Mouse (Mus musculus): ENCODE data around the gene Rbpj. TPM values are rescaled to one million over a fixed set of nuclear protein-coding genes. Genes with fewer than 3 reads are reported as not detected.
A peak's percentile ranks its signal among the peaks of the same experiment; 100 is the strongest.

The Rbpj gene
- polyA plus RNA-seq, 1 experiment from 2014 or later: 48.7 TPM

DNA sequence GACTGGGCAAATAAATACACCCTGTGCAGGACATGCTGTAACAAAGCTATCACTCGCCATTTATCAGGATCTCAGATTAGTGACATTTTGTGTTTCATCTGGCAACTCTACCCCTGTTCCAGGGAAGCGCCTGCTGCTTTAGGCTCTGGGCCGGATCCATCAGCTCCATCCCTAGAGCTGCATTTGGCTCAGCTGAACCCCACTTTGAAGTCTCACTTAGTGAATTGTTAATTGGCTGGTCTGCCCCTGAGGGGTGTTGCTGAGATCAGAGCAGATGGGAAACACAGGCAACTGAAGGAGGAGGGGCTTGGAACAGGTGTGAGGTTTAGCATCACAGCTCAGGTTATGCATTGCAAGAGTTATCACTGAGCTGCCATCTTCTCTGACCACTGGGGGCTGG is 225.6 kb downstream of the Rbpj start:
- Histone ChIP-seq H3K9ac (no peak overlapping the region), H3K36me3 (ENCODE audit: poor library complexity, severe bottlenecking) (no peaks in the 10 kb centered on the region), H3K4me1 (0 out of 2 replicates have a peak, but pooled peaks cover 4% of the 10 kb centered on the region), H3K27me3 (no peaks in the 10 kb centered on the region), H3K9me3 (replicated peaks) (no peaks in the 10 kb centered on the region), H3K4me2 (no peak overlapping the region), H3K4me3 (no peak overlapping the region), H3K27ac (no peak overlapping the region)
- peak; percentile 50; the same call in 1 of the 2 replicates for ATAC-seq
- WGBS: 60% methylated on average over 3 of the region's 3 CpGs

GRCm38 (mm10) chr5:53692100-53692499 is 226.1 kb downstream of the Rbpj start:
- Histone ChIP-seq H3K36me3 (ENCODE audit: poor library complexity, severe bottlenecking) (no peaks in the 10 kb centered on the region), H3K4me3 (no peak overlapping the region), H3K27me3 (no peaks in the 10 kb centered on the region), H3K27ac (no peak overlapping the region), H3K4me2 (no peak overlapping the region), H3K9me3 (replicated peaks) (no peaks in the 10 kb centered on the region), H3K9ac (no peak overlapping the region), H3K4me1 (0 out of 2 replicates have a peak, but pooled peaks cover 4% of the 10 kb centered on the region)
- 88% methylated on average over 8 of the region's 8 CpGs for WGBS
- ATAC-seq: no peak

DNA sequence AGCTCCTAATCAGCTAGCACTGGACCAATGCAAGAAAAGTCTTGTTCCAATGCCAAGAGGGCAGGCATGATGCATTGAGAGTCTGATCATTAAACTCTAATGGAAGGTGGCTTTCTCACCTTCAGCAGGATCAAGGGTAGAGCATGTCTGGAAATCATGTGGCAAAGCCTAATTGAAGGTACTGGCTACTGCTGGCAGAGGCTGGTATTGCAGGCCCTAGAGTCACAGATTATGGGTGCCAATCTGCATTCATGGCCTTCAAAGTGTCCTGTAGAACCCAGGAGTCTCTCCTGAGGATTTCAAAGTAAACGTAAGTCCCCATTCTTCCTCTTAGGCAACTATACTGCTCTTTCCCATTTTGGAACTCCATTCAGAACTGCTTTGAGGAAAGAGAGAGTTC is 226.7 kb downstream of the Rbpj start:
- Histone ChIP-seq H3K4me2 (no peak overlapping the region), H3K36me3 (ENCODE audit: poor library complexity, severe bottlenecking) (no peaks in the 10 kb centered on the region), H3K27ac (no peak overlapping the region), H3K4me1 (0 out of 2 replicates have a peak, but pooled peaks cover 4% of the 10 kb centered on the region), H3K9ac (no peak overlapping the region), H3K27me3 (no peaks in the 10 kb centered on the region), H3K4me3 (no peak overlapping the region), H3K9me3 (replicated peaks) (no peaks in the 10 kb centered on the region)
- ATAC-seq: no peak
- WGBS: 100% methylated on average over 1 of the region's 1 CpGs

DNA sequence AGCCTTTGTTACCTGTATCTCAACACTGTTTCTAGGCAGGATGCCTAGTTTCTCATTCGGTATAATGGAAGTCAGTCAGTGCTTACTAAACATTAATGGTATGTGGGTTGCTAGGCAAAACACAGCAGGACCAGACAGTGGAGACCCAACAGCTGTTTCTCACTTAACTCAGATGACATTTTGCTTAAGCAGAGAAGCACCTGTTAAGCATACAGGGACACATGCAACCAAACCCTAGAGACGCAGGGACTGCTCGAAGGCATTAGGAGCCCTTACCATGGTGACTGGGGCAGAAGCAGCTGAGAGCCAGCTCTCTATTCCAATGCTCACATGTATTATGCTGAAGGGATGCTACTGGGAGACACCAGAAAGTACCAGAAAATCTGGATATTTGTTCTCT is 230.7 kb downstream of the Rbpj start:
- Histone ChIP-seq H3K4me3 (no peak overlapping the region), H3K36me3 (ENCODE audit: poor library complexity, severe bottlenecking) (no peaks in the 10 kb centered on the region), H3K27me3 (no peaks in the 10 kb centered on the region), H3K4me1 (no peaks in the 10 kb centered on the region), H3K9me3 (replicated peaks) (no peaks in the 10 kb centered on the region), H3K4me2 (no peak overlapping the region), H3K27ac (no peak overlapping the region), H3K9ac (no peak overlapping the region)
- 85% methylated on average over 3 of the region's 3 CpGs for WGBS
- no peak for ATAC-seq

DNA sequence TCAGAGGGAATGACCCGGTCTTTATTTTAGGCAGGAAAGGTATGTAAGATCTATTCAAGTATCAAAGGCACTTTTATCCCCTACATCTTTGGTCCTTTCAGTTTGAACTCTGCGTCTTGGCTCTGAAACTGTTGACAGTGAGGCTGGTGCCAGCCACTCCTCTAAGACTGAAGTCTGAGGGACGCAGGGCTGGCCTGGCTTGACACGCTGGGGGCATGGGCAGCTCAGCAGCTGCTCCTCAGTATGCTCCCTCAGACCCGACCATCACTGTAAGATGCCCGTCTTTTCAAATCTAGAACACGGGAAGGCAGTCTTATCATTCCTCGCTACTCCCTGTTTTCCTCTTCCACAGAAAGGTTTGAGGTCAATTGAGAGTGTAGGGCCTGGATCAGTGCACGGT is 231.8 kb downstream of the Rbpj start:
- no peaks in the 10 kb centered on the region for H3K9me3 ChIP-seq (replicated peaks)
- no peak overlapping the region for H3K9ac ChIP-seq
- no peak for ATAC-seq
- 79% methylated on average over 9 of the region's 9 CpGs for WGBS
- H3K27me3 ChIP-seq: no peaks in the 10 kb centered on the region
- H3K36me3 ChIP-seq (ENCODE audit: poor library complexity, severe bottlenecking): no peaks in the 10 kb centered on the region
- no peak overlapping the region for H3K27ac ChIP-seq
- H3K4me2 ChIP-seq: no peak overlapping the region
- H3K4me3 ChIP-seq: no peak overlapping the region
- no peaks in the 10 kb centered on the region for H3K4me1 ChIP-seq

DNA sequence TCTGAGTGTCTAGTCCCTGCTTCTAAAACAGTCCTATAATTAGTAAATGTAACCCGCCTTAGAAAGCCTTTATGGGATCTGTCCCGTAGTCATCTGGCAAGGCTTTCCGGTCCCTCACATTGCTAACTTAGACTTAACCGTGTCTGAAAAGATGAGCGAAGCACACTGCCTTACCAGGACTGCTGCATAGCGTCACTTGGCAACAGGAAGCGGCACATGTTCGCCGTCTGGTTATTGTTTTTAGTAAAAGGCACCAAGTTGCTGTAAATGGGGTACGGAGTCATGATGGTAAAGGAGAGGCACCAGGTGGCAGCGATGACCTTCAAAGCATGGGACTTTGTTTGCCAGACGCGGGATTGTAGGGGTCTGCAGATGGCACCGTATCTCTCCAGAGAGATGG is 236.7 kb downstream of the Rbpj start:
- ATAC-seq: no peak
- no peak overlapping the region for H3K27ac ChIP-seq
- WGBS: 89% methylated on average over 14 of the region's 14 CpGs

More for the DNA sequence above, 236.7 kb downstream of the Rbpj start:
- no peak overlapping the region for H3K9ac ChIP-seq
- peaks cover 19% of the 10 kb centered on the region for H3K4me1 ChIP-seq
- H3K4me3 ChIP-seq: no peak overlapping the region
- no peaks in the 10 kb centered on the region for H3K9me3 ChIP-seq (replicated peaks)
- H3K4me2 ChIP-seq: no peak overlapping the region
- H3K27me3 ChIP-seq: no peaks in the 10 kb centered on the region
- H3K36me3 ChIP-seq (ENCODE audit: poor library complexity, severe bottlenecking): no peaks in the 10 kb centered on the region

Other genes with a start within 250 kb of the Rbpj start
- gene Smim20, start 199.1 kb upstream of the Rbpj start, polyA plus RNA-seq (2015; fragmentation: Nextera tagmentation; extraction: Ambion mirVana): 64.8 and 70.7 TPM in 2 replicates
- 3.5 and 4.4 TPM in 2 replicates for gene Cckar, start 241.6 kb downstream of the Rbpj start, polyA plus RNA-seq (2015; fragmentation: Nextera tagmentation; extraction: Ambion mirVana)